Mouse (Mus musculus): Measurements from ENCODE around the gene Cap2.

Gene Cap2

GRCm38 (mm10) chr13:46629391-46629790 is 127.7 kb downstream of the Cap2 start:
- DNase-seq (ENCODE audit: low spot score in 2 of 2) = no peak

GRCm38 (mm10) chr13:46632796-46633195 is 131.1 kb downstream of the Cap2 start:
- no peak for DNase-seq (ENCODE audit: low spot score in 2 of 2)

GRCm38 (mm10) chr13:46633320-46634132 is 131.9 kb downstream of the Cap2 start:
- peak; percentile 52 to 73 for DNase-seq (ENCODE audit: low spot score in 2 of 2)

DNA sequence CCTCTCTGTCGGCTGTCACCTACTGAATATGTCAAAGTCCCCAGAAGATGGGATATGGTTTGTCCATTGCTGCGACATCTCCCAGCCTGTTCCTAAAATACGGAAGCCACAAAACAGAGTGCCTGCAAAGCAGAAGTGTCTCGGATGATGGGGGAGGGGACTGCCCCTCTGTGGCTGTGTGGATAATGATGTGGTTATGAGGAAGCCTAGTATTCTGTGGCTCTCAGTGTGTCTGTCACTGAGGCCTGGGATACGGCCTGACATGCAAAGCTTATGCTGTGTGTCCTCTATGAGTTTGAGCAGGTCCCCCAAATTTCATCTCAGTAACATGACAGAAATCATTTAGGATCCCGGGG is 132.5 kb downstream of the Cap2 start:
- peak; percentile 44 to 67 for DNase-seq (ENCODE audit: low spot score in 2 of 2)

DNA sequence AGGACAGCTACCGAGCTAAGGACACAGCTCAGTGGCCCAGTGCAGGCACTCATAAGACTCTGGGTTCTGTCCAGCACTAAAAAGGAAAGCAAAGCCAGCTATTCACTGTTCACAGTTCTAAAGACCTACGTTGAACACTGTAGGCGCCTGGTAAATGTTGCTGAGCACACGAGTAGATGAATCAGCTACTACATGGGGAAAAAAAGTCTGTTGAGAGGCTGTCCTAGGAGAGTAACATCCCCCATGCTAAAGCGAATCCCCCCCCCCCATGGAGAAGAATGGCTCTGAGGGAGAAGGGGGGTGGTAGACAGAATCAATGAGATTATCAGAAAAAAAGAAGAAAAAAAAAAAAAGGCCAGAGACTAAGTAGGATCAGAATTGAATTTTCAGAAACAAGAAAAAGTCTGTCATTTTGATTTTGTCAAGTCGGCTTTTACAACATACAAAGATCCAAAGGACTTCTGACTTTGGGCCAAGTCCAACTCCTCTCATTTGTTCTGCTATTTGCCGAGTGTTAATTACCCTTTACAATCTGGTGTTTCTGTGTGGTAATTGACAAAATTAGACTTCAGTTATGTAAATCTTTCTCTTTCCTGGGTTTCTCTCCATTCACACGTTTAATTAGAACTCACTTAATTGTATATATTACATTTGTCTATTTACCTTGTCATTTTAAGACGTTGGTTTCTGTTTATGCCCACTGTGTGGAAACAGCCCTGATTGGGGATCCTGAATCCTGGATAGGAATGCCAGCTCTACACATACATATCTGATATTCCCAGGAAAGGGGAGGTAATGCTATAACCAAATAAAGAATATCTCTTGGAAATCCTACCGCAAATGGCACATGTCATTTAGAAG is 139.2 kb downstream of the Cap2 start:
- DNase-seq (ENCODE audit: low spot score in 2 of 2) = no peak

GRCm38 (mm10) chr13:46642318-46642717 is 140.7 kb downstream of the Cap2 start:
- no peak for DNase-seq (ENCODE audit: low spot score in 2 of 2)

DNA sequence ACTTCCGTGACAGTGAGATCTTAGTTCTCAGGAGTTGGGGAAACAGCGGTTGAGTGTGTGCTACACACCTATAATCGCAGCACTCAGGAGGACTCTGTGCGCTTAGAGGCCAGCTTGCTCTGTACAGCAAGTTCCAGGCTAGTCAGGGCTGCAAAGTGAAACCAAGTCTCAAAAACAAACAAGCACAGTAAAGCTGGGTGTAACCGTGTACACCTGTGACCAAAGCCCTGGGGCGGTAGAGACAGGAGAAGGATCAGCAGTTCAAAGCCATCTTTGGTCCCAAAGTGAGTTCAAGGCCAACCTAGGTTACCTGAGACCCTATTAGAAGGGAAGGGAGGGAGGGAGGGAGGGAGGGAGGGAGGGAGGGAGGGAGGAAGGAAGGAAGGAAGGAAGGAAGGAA is 142.5 kb downstream of the Cap2 start:
- no peak for DNase-seq (ENCODE audit: low spot score in 2 of 2)

DNA sequence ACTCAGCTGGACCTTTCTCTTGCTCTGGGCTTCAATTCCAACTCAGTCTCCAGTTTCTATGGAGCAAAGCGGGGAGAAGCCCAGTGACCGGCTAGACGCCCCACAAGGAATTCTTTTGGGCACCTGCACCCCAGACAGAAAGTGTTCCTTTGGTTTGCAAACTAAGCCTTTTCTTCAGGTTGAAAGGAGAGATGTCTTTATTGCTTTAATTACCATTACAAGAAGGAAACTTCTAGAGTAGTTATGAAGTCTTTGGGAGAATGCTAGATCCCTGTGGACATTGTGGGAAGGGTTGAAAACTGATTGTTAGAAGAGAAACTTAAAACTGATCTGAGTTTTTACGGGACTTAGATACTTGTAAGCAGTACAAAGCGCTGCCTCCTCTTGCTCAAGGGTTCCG is 143.8 kb downstream of the Cap2 start:
- DNase-seq (ENCODE audit: low spot score in 2 of 2) = no peak

DNA sequence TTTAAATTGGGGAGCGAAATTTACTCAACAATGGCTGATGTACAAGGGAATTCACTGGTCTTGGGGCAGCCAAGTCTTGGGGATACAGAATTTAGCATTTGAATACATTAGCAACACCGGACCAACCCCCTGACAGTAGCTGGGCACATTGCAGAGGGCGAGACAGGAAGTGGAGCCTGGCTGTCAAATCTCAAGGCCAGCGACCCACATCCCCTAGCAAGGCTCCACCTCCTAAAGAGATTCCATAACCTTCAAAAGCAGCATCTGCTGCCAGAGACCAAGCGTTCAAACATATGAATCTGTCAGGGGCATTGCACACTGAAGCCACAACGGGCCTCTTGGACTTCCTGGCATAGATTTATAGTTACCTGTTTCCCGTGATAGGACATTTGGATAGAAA is 150.2 kb downstream of the Cap2 start:
- DNase-seq (ENCODE audit: low spot score in 2 of 2) = no peak

GRCm38 (mm10) chr13:46652671-46653070 is 151.0 kb downstream of the Cap2 start:
- DNase-seq (ENCODE audit: low spot score in 2 of 2) = no peak

- DNase-seq (ENCODE audit: low spot score in 2 of 2) = no peak
Observed at GRCm38 (mm10) chr13:46653671-46654070, 152.0 kb downstream of the Cap2 start.

DNA sequence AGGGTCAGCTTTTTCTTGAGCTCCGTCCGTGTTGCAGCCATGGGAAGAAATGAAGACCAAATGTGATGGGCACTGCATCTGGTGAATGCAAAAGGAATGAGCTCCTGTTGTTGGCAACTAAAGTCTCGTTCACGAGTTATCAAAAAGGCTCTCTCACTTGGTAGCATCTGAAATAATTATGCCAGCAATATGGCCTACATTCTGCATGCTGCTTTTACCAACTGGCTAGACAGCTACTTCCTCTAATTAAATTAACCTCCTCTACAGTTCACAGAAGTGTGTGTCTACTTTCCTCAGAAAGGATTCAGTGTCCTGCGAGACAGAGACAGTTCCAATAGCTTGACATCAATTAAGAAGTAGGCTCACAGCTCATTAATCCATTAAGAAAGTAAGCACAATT is 152.9 kb downstream of the Cap2 start:
- no peak for DNase-seq (ENCODE audit: low spot score in 2 of 2)

- no peak for DNase-seq (ENCODE audit: low spot score in 2 of 2)
Observed at GRCm38 (mm10) chr13:46659211-46659610, 157.6 kb downstream of the Cap2 start.

GRCm38 (mm10) chr13:46663461-46663964 is 161.9 kb downstream of the Cap2 start:
- DNase-seq (ENCODE audit: low spot score in 2 of 2) = peak; percentile 36 to 37

DNA sequence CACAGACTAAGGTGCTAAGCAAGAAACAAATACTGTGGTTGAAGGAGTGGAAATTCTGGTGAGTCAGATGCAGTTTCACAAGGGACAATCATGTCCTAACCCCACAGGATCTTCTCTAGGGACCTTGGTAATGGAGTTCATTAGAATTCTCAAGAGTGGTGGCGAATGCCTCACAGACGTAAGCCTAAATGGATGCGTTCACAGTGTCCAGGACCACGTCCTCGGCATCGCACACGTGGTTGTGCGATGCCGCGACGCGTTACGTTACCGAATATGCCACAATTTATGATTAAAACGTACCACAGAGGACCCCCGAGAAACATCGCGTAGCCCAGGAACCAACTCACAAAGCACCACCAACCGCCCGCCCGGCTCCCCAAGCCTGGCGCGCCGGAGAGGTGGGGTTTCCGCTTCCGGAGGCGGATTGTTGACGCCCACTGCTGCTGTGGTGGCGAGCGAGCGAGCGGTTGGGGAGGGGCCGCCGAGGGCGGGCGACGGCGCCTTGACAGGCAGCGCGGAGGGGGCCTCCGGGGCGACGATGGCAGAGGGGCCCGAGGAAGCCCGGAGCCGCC is 167.5 kb downstream of the Cap2 start, which contains the start of gene Fam8a1:
Fam8a1 (plus strand) TSS at position 475 of the 572 bp plus-strand sequence.
- peak; percentile 91 to 94 for DNase-seq (ENCODE audit: low spot score in 2 of 2)

DNA sequence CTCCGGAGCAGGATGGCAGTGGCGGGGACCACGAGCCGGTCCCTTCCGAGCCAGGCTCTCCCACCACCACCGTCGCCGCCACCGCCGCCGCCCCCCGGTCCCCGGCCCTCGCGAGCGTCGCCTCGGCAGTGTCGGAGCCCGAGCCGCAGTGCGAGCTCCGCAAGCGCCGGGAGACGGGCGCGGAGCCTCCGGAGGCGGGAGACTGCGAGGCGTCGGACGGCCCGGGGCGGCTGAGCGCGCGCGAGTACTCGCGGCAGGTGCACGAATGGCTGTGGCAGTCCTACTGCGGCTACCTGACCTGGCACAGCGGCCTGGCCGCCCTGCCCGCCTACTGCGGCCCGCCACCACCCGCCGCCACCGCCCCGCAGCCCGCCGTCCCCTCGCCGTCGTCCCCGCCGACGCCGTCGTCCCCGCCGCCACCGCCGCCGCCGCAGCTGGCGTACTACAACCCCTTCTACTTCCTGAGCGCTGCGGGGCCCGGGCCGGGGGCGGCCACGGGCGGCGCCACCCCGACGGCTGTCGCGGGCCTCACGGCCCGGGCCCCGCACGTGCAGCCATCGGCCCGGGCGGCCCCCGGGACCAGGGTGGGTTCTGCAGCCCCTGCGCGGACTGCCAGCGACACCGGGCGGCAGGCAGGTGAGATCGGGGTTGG is 168.1 kb downstream of the Cap2 start:
- DNase-seq (ENCODE audit: low spot score in 2 of 2) = no peak

DNA sequence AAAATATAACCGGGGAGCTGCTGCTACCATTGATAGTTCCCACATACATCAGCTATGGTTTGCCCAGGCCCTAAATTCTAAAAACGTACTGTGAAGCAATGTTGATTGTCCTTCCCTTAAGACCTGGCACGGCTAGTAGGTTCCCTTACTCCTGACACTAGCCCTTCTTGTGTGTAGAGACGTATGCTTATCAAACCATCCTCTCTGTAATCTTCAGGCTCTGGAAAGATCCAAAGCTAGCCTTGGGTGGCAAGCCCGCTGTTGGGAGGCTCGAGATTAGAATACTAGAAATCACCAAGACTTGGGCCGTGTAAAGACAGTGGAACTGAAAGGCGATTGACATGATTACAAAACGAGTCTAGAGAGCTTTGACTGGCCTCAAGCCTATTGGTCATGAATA is 168.9 kb downstream of the Cap2 start:
- DNase-seq (ENCODE audit: low spot score in 2 of 2) = no peak

DNA sequence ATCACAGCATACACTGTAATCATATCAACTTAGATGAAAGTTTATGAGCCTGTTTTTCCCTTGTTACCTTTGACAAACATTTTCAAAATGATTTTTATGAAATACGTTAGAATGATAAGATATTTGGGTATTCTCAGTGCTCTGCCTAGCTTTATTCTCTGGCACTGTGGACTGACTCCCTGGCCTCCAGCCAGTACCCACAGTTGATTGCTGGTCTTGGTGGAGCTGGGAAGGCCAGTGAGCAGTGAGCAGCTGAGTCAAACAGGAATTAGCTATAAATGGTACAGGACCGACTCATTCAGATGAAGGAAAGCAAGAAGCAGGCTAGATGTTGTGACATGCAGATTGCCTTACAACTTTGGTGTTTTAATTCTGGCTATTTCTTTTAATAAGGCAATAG is 173.0 kb downstream of the Cap2 start:
- DNase-seq (ENCODE audit: low spot score in 2 of 2) = no peak

GRCm38 (mm10) chr13:46677721-46678120 is 176.1 kb downstream of the Cap2 start:
- DNase-seq (ENCODE audit: low spot score in 2 of 2) = no peak

DNA sequence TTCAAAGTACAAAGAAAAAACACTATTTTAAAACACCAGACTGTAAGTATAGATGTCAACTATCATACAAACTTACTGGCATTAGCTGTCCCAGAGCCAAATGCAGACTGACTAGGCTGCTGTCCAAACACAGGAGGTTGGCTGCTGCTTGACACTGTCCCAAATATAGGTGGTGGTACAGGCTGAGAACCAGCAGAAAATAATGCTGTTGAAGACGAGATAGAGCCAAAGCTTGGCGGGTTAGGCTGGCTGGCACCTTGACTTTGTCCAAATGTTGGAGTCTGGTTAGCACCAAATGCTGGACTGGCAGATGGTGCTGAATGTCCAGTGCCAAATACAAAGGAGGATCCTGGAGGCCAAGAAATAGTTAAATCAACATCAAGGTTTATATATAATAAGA is 181.3 kb downstream of the Cap2 start:
- DNase-seq (ENCODE audit: low spot score in 2 of 2) = no peak

- no peak for DNase-seq (ENCODE audit: low spot score in 2 of 2)
Observed at GRCm38 (mm10) chr13:46683370-46683769, 181.7 kb downstream of the Cap2 start.

Measured in right cerebral cortex, adult 2 months (tissue).